Mouse (Mus musculus): Measurements from ENCODE around the gene Cyp2t4. TPM values are rescaled to one million over a fixed set of nuclear protein-coding genes. Genes with fewer than 3 reads are reported as not detected.

Gene Cyp2t4
- polyA plus RNA-seq (2015; fragmentation: Nextera tagmentation; extraction: Ambion mirVana): 0.11 TPM in 1 of 2 replicates, not detected in the other

- WGBS: 45% methylated on average over 10 of the region's 10 CpGs
- Histone ChIP-seq H3K4me2 (no peak within 1 kb of the TSS), H3K27me3 (no peaks in the 10 kb centered on the region), H3K36me3 (peaks cover 13% of the 10 kb centered on the region), H3K9me3 (replicated peaks) (no peaks in the 10 kb centered on the region), H3K4me1 (replicated peaks) (peaks cover 5% of the 10 kb centered on the region; the same call in 1 of the 2 replicates), H3K27ac (no peak within 1 kb of the TSS; the same call in 1 of the 2 replicates), H3K9ac (no peak within 1 kb of the TSS), H3K4me3 (no peak within 1 kb of the TSS)
- ATAC-seq (replicated peaks; ENCODE audit: insufficient number of reproducible peaks, insufficient read depth, low FRiP score, low read depth): peak; percentile 47; the same call in 1 of the 2 replicates
Measured at GRCm38 (mm10) chr7:27153205-27153764, at the start of gene Cyp2t4. Cyp2t4 (plus strand) TSS chr7:27153714.

- H3K9ac ChIP-seq: no peak overlapping the region
- no peaks in the 10 kb centered on the region for H3K27me3 ChIP-seq
- 61% methylated on average over 5 of the region's 5 CpGs for WGBS
- no peaks in the 10 kb centered on the region for H3K36me3 ChIP-seq
- no peak overlapping the region for H3K4me3 ChIP-seq
- no peaks in the 10 kb centered on the region for H3K9me3 ChIP-seq (replicated peaks)
- H3K4me1 ChIP-seq (replicated peaks): no peaks in the 10 kb centered on the region
- no peak overlapping the region for H3K27ac ChIP-seq
- no peak for ATAC-seq (replicated peaks; ENCODE audit: insufficient number of reproducible peaks, insufficient read depth, low FRiP score, low read depth)
- H3K4me2 ChIP-seq: no peak overlapping the region
Measured at GRCm38 (mm10) chr7:27104882-27105281, 48.6 kb upstream of the Cyp2t4 start.

- H3K4me3 ChIP-seq: no peak overlapping the region
- H3K4me1 ChIP-seq (replicated peaks): no peaks in the 10 kb centered on the region
- H3K4me2 ChIP-seq: no peak overlapping the region
- ATAC-seq (replicated peaks; ENCODE audit: insufficient number of reproducible peaks, insufficient read depth, low FRiP score, low read depth): no peak
- no peaks in the 10 kb centered on the region for H3K36me3 ChIP-seq
- no peak overlapping the region for H3K27ac ChIP-seq
- H3K9me3 ChIP-seq (replicated peaks): no peaks in the 10 kb centered on the region
- H3K9ac ChIP-seq: no peak overlapping the region
- H3K27me3 ChIP-seq: no peaks in the 10 kb centered on the region
Measured at GRCm38 (mm10) chr7:27110327-27110726, 43.2 kb upstream of the Cyp2t4 start.

GRCm38 (mm10) chr7:27111038-27111437 is 42.5 kb upstream of the Cyp2t4 start:
- no peak for ATAC-seq (replicated peaks; ENCODE audit: insufficient number of reproducible peaks, insufficient read depth, low FRiP score, low read depth)
- no peaks in the 10 kb centered on the region for H3K36me3 ChIP-seq
- no peak overlapping the region for H3K9ac ChIP-seq
- H3K4me1 ChIP-seq (replicated peaks): no peaks in the 10 kb centered on the region
- no peak overlapping the region for H3K27ac ChIP-seq
- no peak overlapping the region for H3K4me2 ChIP-seq
- H3K27me3 ChIP-seq: no peaks in the 10 kb centered on the region
- no peak overlapping the region for H3K4me3 ChIP-seq
- 74% methylated on average over 1 of the region's 1 CpGs for WGBS
- no peaks in the 10 kb centered on the region for H3K9me3 ChIP-seq (replicated peaks)

- H3K27ac ChIP-seq: no peak overlapping the region
- no peaks in the 10 kb centered on the region for H3K4me1 ChIP-seq (replicated peaks)
- 53% methylated on average over 3 of the region's 3 CpGs for WGBS
- no peak for ATAC-seq (replicated peaks; ENCODE audit: insufficient number of reproducible peaks, insufficient read depth, low FRiP score, low read depth)
- H3K4me3 ChIP-seq: no peak overlapping the region
- no peaks in the 10 kb centered on the region for H3K36me3 ChIP-seq
- no peaks in the 10 kb centered on the region for H3K9me3 ChIP-seq (replicated peaks)
- H3K4me2 ChIP-seq: no peak overlapping the region
- H3K9ac ChIP-seq: no peak overlapping the region
- no peaks in the 10 kb centered on the region for H3K27me3 ChIP-seq
Measured at GRCm38 (mm10) chr7:27111987-27112386, 41.5 kb upstream of the Cyp2t4 start.

GRCm38 (mm10) chr7:27118033-27118511 is 35.4 kb upstream of the Cyp2t4 start:
- Histone ChIP-seq H3K4me3 (no peak overlapping the region), H3K9me3 (replicated peaks) (no peaks in the 10 kb centered on the region), H3K36me3 (no peaks in the 10 kb centered on the region), H3K4me2 (no peak overlapping the region), H3K27me3 (no peaks in the 10 kb centered on the region), H3K9ac (no peak overlapping the region), H3K4me1 (replicated peaks) (no peaks in the 10 kb centered on the region), H3K27ac (no peak overlapping the region)
- 52% methylated on average over 4 of the region's 4 CpGs for WGBS
- 0 out of 2 replicates have a peak, but pooled peaks have one; percentile 35 for ATAC-seq (replicated peaks; ENCODE audit: insufficient number of reproducible peaks, insufficient read depth, low FRiP score, low read depth)

- H3K4me1 ChIP-seq (replicated peaks): no peaks in the 10 kb centered on the region
- ATAC-seq (replicated peaks; ENCODE audit: insufficient number of reproducible peaks, insufficient read depth, low FRiP score, low read depth): no peak
- no peak within 1 kb of the TSS for H3K27ac ChIP-seq
- H3K36me3 ChIP-seq: no peaks in the 10 kb centered on the region
- H3K4me2 ChIP-seq: no peak within 1 kb of the TSS
- H3K27me3 ChIP-seq: no peaks in the 10 kb centered on the region
- H3K4me3 ChIP-seq: no peak within 1 kb of the TSS
- H3K9ac ChIP-seq: no peak within 1 kb of the TSS
- no peaks in the 10 kb centered on the region for H3K9me3 ChIP-seq (replicated peaks)
Measured at GRCm38 (mm10) chr7:27119676-27120075, 33.8 kb upstream of the Cyp2t4 start, which contains the start of gene Cyp2f2. Cyp2f2 (plus strand) TSS chr7:27119909.

- no peak overlapping the region for H3K4me3 ChIP-seq
- no peaks in the 10 kb centered on the region for H3K4me1 ChIP-seq (replicated peaks)
- no peak overlapping the region for H3K9ac ChIP-seq
- H3K27me3 ChIP-seq: no peaks in the 10 kb centered on the region
- H3K9me3 ChIP-seq (replicated peaks): no peaks in the 10 kb centered on the region
- H3K4me2 ChIP-seq: no peak overlapping the region
- no peak for ATAC-seq (replicated peaks; ENCODE audit: insufficient number of reproducible peaks, insufficient read depth, low FRiP score, low read depth)
- H3K27ac ChIP-seq: no peak overlapping the region
- H3K36me3 ChIP-seq: no peaks in the 10 kb centered on the region
- 62% methylated on average over 5 of the region's 5 CpGs for whole genome bisulfite sequencing
Measured at GRCm38 (mm10) chr7:27124305-27124832, 29.1 kb upstream of the Cyp2t4 start.

- Histone ChIP-seq H3K27ac (no peak overlapping the region), H3K27me3 (no peaks in the 10 kb centered on the region), H3K36me3 (no peaks in the 10 kb centered on the region), H3K9ac (no peak overlapping the region), H3K4me1 (replicated peaks) (no peaks in the 10 kb centered on the region), H3K4me2 (no peak overlapping the region), H3K9me3 (replicated peaks) (no peaks in the 10 kb centered on the region), H3K4me3 (no peak overlapping the region)
- ATAC-seq (replicated peaks; ENCODE audit: insufficient number of reproducible peaks, insufficient read depth, low FRiP score, low read depth): no peak
- 72% methylated on average over 4 of the region's 4 CpGs for WGBS
Measured at GRCm38 (mm10) chr7:27124969-27125368, 28.5 kb upstream of the Cyp2t4 start.

- Histone ChIP-seq H3K9ac (no peak overlapping the region), H3K4me3 (no peak overlapping the region), H3K9me3 (replicated peaks) (no peaks in the 10 kb centered on the region), H3K27me3 (no peaks in the 10 kb centered on the region), H3K4me2 (no peak overlapping the region), H3K27ac (no peak overlapping the region), H3K4me1 (replicated peaks) (peaks cover 2% of the 10 kb centered on the region; the same call in 1 of the 2 replicates), H3K36me3 (no peaks in the 10 kb centered on the region)
- WGBS: 48% methylated on average over 3 of the region's 3 CpGs
- ATAC-seq (replicated peaks; ENCODE audit: insufficient number of reproducible peaks, insufficient read depth, low FRiP score, low read depth): no peak
Measured at GRCm38 (mm10) chr7:27128162-27128561, 25.4 kb upstream of the Cyp2t4 start.

GRCm38 (mm10) chr7:27128946-27129345 is 24.6 kb upstream of the Cyp2t4 start:
- no peak for ATAC-seq (replicated peaks; ENCODE audit: insufficient number of reproducible peaks, insufficient read depth, low FRiP score, low read depth)
- 54% methylated on average over 13 of the region's 13 CpGs for WGBS

GRCm38 (mm10) chr7:27129811-27130210 is 23.7 kb upstream of the Cyp2t4 start:
- Histone ChIP-seq H3K4me3 (no peak overlapping the region), H3K9ac (no peak overlapping the region), H3K4me1 (replicated peaks) (peaks cover 4% of the 10 kb centered on the region; the same call in 1 of the 2 replicates), H3K4me2 (no peak overlapping the region), H3K36me3 (no peaks in the 10 kb centered on the region), H3K9me3 (replicated peaks) (no peaks in the 10 kb centered on the region), H3K27me3 (no peaks in the 10 kb centered on the region), H3K27ac (no peak overlapping the region)
- 82% methylated on average over 12 of the region's 12 CpGs for WGBS
- ATAC-seq (replicated peaks; ENCODE audit: insufficient number of reproducible peaks, insufficient read depth, low FRiP score, low read depth): no peak

More at GRCm38 (mm10) chr7:27128946-27129345, 24.6 kb upstream of the Cyp2t4 start:
- Histone ChIP-seq H3K9ac (no peak overlapping the region), H3K36me3 (no peaks in the 10 kb centered on the region), H3K4me3 (no peak overlapping the region), H3K4me2 (no peak overlapping the region), H3K9me3 (replicated peaks) (no peaks in the 10 kb centered on the region), H3K27ac (no peak overlapping the region), H3K27me3 (no peaks in the 10 kb centered on the region), H3K4me1 (replicated peaks) (peaks cover 4% of the 10 kb centered on the region; the same call in 1 of the 2 replicates)
